Mouse (Mus musculus) ES-E14 (cell line): Measurements from ENCODE around the gene Nme7. TPM values are rescaled to one million over a fixed set of nuclear protein-coding genes. Genes with fewer than 3 reads are reported as not detected.

Experiments
- DNase-seq: peaks from one replicate; pipeline ENCODE4 v3.0.0-alpha.2; 2013; ENCODE audit warnings: low read depth, low spot score
- H3K27ac ChIP-seq: 2 replicates; pipeline ENCODE4 v1.5.1; 2012; ENCODE audit warnings: low read depth, mild to moderate bottlenecking, low read length, moderate library complexity, mixed read lengths; ENCODE audit not compliant: poor library complexity, insufficient read depth, severe bottlenecking
- H3K36me3 ChIP-seq: 2 replicates; pipeline ENCODE4 v1.6.1; 2012; ENCODE audit warnings: mild to moderate bottlenecking, low read length, moderate library complexity, mixed read lengths; ENCODE audit not compliant: control insufficient read depth, poor library complexity, insufficient read depth, severe bottlenecking
- H3K4me1 ChIP-seq, 2 experiments: fragments of 150-350 bp in 1 of 2; sonication (generic) in 1 of 2; 2 replicates each; pipeline ENCODE4 v1.6.1; 2012; ENCODE audit warnings: low read length in 2 of 2, mild to moderate bottlenecking in 1 of 2, mixed read lengths in 1 of 2; ENCODE audit not compliant: control insufficient read depth in 2 of 2, insufficient read depth in 2 of 2, poor library complexity in 1 of 2
- H3K4me3 ChIP-seq, 2 experiments: fragments of 150-350 bp in 1 of 2; sonication (generic) in 1 of 2; 2 replicates each; pipeline ENCODE4 v1.5.1; 2012; ENCODE audit warnings: low read length in 2 of 2, low read depth in 1 of 2, mild to moderate bottlenecking in 1 of 2, mixed read lengths in 1 of 2; ENCODE audit not compliant: insufficient read depth in 1 of 2, poor library complexity in 1 of 2, severe bottlenecking in 1 of 2
- H3K9ac ChIP-seq: 2 replicates; pipeline ENCODE4 v1.6.1; 2012; ENCODE audit warnings: low read depth, mild to moderate bottlenecking, low read length, mixed read lengths; ENCODE audit not compliant: poor library complexity, insufficient read depth, severe bottlenecking
- H3K9me3 ChIP-seq: fragments of 150-350 bp; sonication (generic); 2 replicates; pipeline ENCODE4 v1.6.1; 2012; ENCODE audit warnings: low read depth, mild to moderate bottlenecking, low read length; ENCODE audit not compliant: control insufficient read depth, insufficient read depth
- CHD2 ChIP-seq: IDR thresholded peaks from 2 replicates; pipeline ENCODE4 v1.6.1; 2014; ENCODE audit warnings: mild to moderate bottlenecking, low read depth, low read length, inconsistent platforms
- HCFC1 ChIP-seq: IDR thresholded peaks from 2 replicates; pipeline ENCODE4 v1.6.1; 2012; ENCODE audit warnings: low read length, inconsistent platforms, borderline replicate concordance; ENCODE audit not compliant: insufficient read depth
- MAFK ChIP-seq: IDR thresholded peaks from 2 replicates; pipeline ENCODE4 v1.6.1; 2014; ENCODE audit warnings: mild to moderate bottlenecking, low read depth, low read length, inconsistent platforms; ENCODE audit not compliant: insufficient read depth
- ZC3H11A ChIP-seq: IDR thresholded peaks from 2 replicates; pipeline ENCODE4 v1.6.1; 2012; ENCODE audit warnings: low read depth, mild to moderate bottlenecking, inconsistent platforms, low read length, borderline replicate concordance
- ZNF384 ChIP-seq: IDR thresholded peaks from 2 replicates; pipeline ENCODE4 v1.6.1; 2012; ENCODE audit warnings: low read depth, low read length, inconsistent platforms
- in situ Hi-C, 2 experiments: fragments of 600-800 bp; cut with MboI; formaldehyde crosslinking; loops; one replicate each; pipeline ENCODE4 v1.15.1; 2025; ENCODE audit warnings: low sequenced_read_pairs in 2 of 2, inconsistent platforms in 1 of 2; ENCODE audit not compliant: unreplicated experiment in 2 of 2
- total RNA-seq: library from RNA; depleted of rRNA; stranded (reverse); fragments of 300-350 nt; gene quantifications from 2 replicates; pipeline ENCODE4 v1.2.3, GENCODE M21; 2012

The Nme7 gene
- total RNA-seq, 1 experiment: 32.8 TPM

DNA sequence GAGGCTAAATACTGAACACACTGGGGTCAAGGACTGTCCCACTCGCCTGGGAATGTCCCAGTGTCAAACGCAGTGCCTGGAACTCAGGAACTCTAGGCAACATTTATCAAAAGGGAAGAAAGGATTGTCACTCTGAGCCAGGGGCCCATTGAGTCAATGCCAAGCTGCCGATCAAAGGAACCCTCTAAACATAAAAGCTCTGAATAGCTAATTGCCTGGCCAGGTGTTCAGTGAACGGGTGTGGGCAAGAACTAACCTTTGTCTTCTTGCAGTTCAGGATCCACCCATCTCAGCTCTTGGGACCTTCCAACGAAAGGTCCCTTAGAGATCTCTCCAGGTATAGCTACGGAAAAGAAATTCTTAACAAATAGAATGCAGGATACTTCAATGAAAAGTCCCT lies 167.1 kb downstream of the Nme7 start:
- Histone ChIP-seq H3K4me3 (no peak overlapping the region), H3K9me3 (no peaks in the 10 kb centered on the region), H3K27ac (no peak overlapping the region), H3K36me3 (no peaks in the 10 kb centered on the region), H3K9ac (no peak overlapping the region), H3K4me1 (peaks cover 5 to 11% of the 10 kb centered on the region in 2 experiments)
- TF ChIP-seq CHD2: no peak
- no peak for TF ChIP-seq ZNF384
- no peak for DNase-seq
- in situ Hi-C loops: no loop called here

DNA sequence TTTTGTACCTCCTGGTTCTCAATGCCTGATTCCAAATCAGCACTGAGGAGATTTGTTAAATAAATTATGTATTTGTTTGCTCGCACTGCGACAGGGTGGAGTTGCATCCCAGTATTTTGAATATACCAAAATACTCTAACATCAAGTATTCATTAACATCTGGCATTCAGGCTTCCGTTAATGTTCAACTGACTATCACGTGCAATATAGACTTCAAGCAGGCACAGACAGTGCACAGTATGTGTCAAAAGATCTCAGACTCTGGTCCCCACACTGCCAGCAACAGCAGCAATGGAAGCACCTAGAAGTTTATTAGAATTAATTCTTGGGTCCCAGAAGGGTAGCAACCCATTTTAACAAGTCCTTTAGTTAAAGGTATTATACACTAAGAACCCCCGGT lies 167.7 kb downstream of the Nme7 start:
- Histone ChIP-seq H3K4me3 (no peak overlapping the region), H3K36me3 (no peaks in the 10 kb centered on the region), H3K4me1 (peaks cover 5 to 11% of the 10 kb centered on the region in 2 experiments), H3K9me3 (no peaks in the 10 kb centered on the region), H3K9ac (no peak overlapping the region), H3K27ac (no peak overlapping the region)
- DNase-seq: no peak
- TF ChIP-seq MAFK: no peak
- TF ChIP-seq ZNF384: no peak
- TF ChIP-seq ZC3H11A: no peak
- no peak for TF ChIP-seq CHD2
- no peak for TF ChIP-seq HCFC1
- in situ Hi-C loops: no loop called here

DNA sequence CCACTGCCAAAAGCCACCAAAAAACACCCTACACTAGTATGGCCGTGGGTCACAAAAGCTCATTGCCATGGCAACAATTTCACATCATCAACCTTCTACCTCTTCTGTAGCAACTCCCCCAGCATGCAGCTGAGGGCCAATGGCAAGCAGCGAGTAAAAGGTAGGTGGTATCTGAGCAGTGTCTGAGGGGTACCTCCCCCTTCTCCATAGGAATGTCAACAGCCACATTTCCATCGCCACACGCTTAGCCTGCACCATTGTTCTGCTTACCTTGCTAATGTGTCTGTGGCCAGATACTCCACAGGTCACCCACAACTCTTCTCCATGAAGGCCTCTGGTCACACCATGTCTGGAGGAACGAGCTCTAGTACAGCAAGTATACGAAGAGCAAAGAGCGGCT lies 169.5 kb downstream of the Nme7 start:
- DNase-seq: no peak
- H3K9me3 ChIP-seq: no peaks in the 10 kb centered on the region
- no peak overlapping the region for H3K4me3 ChIP-seq
- H3K27ac ChIP-seq: no peak overlapping the region
- no peak overlapping the region for H3K9ac ChIP-seq
- H3K4me1 ChIP-seq: peaks cover 3 to 5% of the 10 kb centered on the region in 2 experiments
- H3K36me3 ChIP-seq: no peaks in the 10 kb centered on the region
- in situ Hi-C loops: no loop called here
- TF ChIP-seq ZNF384: no peak

GRCm38 (mm10) chr1:164474310-164474709 lies 170.4 kb downstream of the Nme7 start:
- H3K4me1 ChIP-seq: peaks cover 2 to 3% of the 10 kb centered on the region in 2 experiments; a peak in 3 of 4 replicates
- no peak overlapping the region for H3K27ac ChIP-seq
- in situ Hi-C loops: no loop called here
- H3K4me3 ChIP-seq: no peak overlapping the region
- no peaks in the 10 kb centered on the region for H3K9me3 ChIP-seq
- no peaks in the 10 kb centered on the region for H3K36me3 ChIP-seq
- H3K9ac ChIP-seq: no peak overlapping the region
- DNase-seq: no peak
- TF ChIP-seq ZNF384 (no peak), CHD2 (no peak), MAFK (no peak), HCFC1 (no peak), ZC3H11A (no peak)

DNA sequence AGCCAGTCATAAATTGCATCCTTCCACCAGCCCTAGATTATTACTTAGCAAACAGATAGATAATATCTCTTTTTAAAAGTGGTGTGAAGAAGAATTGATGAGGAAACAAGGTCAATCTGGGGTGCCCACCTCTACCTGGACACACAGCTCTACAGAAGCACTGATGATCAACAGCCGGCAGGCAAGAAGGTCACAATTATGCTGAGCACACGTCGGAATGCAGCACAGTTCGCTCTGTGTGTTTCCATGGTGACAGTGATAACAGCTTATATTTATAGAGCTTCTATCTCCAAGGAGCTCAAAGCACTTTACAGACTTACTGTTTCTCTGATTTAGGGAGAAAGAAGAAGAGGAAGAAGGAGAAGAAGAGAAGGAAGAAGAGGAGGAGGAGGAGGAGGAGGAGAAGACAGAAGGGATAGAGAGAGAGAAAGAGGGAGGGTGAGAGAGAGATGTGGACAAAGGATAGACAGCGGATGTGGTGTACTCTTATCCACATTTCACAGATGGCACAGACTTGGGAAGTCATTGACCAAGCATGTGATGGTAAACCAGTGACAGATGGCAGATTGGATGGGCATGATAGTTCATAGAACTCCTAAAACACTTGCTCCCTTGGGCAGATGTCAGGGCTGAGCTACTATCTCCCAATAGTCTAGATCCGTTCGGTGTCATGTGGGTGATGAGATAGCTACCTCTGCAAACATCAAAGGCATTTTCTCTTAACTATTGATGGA lies 171.0 kb downstream of the Nme7 start:
- TF ChIP-seq MAFK (no peak), ZNF384 (no peak), CHD2 (no peak), ZC3H11A (no peak), HCFC1 (no peak)
- H3K4me1 ChIP-seq: peaks cover 2 to 3% of the 10 kb centered on the region in 2 experiments; a peak in 3 of 4 replicates
- no peak overlapping the region for H3K9ac ChIP-seq
- H3K4me3 ChIP-seq: no peak overlapping the region
- no peak overlapping the region for H3K27ac ChIP-seq
- in situ Hi-C loops: no loop called here
- no peaks in the 10 kb centered on the region for H3K9me3 ChIP-seq
- no peaks in the 10 kb centered on the region for H3K36me3 ChIP-seq
- no peak for DNase-seq
